Mouse (Mus musculus) kidney, postnatal 0 days (tissue): ENCODE data around the gene Stk10. TPM values are rescaled to one million over a fixed set of nuclear protein-coding genes. Genes with fewer than 3 reads are reported as not detected.
A peak's percentile ranks its signal among the peaks of the same experiment; 100 is the strongest.

ENCODE experiments used
- ATAC-seq: fragments of 200-750 bp; cut with Nextera tagmentation; replicated peaks from 2 replicates; pipeline ENCODE4 v1.8.0; 2017; ENCODE audit warnings: low read depth, moderate number of reproducible peaks, moderate TSS enrichment, moderate library complexity; ENCODE audit not compliant: low FRiP score
- DNase-seq: peaks from one replicate; pipeline ENCODE4 v3.0.0-alpha.2; 2016; ENCODE audit warnings: low spot score
- H3K27ac ChIP-seq: fragments of 300-500 bp; sonication (generic); 2 replicates; pipeline ENCODE4 v1.5.1; 2014; ENCODE audit warnings: mild to moderate bottlenecking
- H3K27me3 ChIP-seq: fragments of 300-500 bp; sonication (generic); 2 replicates; pipeline ENCODE4 v1.6.1; 2014; ENCODE audit warnings: low read length, mixed read lengths; ENCODE audit not compliant: insufficient read depth
- H3K36me3 ChIP-seq: fragments of 300-500 bp; sonication (generic); 2 replicates; pipeline ENCODE4 v1.6.1; 2014; ENCODE audit warnings: low read length, mixed read lengths; ENCODE audit not compliant: insufficient read depth
- H3K4me1 ChIP-seq: fragments of 300-500 bp; sonication (generic); replicated peaks from 2 replicates; pipeline ENCODE4 v1.6.1; 2014; ENCODE audit warnings: antibody characterized with exemption, low read length, mixed read lengths; ENCODE audit not compliant: insufficient read depth
- H3K4me2 ChIP-seq: fragments of 300-500 bp; sonication (generic); 2 replicates; pipeline ENCODE4 v1.6.1; 2014; ENCODE audit warnings: mild to moderate bottlenecking, low read length, moderate library complexity, mixed read lengths
- H3K4me3 ChIP-seq: fragments of 300-500 bp; sonication (generic); replicated peaks from 2 replicates; pipeline ENCODE4 v1.5.1; 2014; ENCODE audit warnings: low read depth, low read length
- H3K9ac ChIP-seq: fragments of 300-500 bp; sonication (generic); 2 replicates; pipeline ENCODE4 v1.6.1; 2014; ENCODE audit warnings: low read depth, low read length
- H3K9me3 ChIP-seq: fragments of 300-500 bp; sonication (generic); replicated peaks from 2 replicates; pipeline ENCODE4 v1.6.1; 2016; ENCODE audit warnings: low read length, inconsistent platforms, mixed read lengths
- CTCF ChIP-seq: IDR thresholded peaks from 2 replicates; pipeline ENCODE4 v1.5.1; 2016; ENCODE audit warnings: antibody characterized with exemption, low read depth, mild to moderate bottlenecking, moderate library complexity
- WGBS: fragments of 180-500 bp; shearing (Covaris S2); extraction: QIAGEN DNeasy Blood & Tissue Kit; methylation state at CpG from one replicate; pipeline ENCODE4 v1.1.7; 2014; 5-methylcytosine and 5-hydroxymethylcytosine counted together
- polyA plus RNA-seq: library from polyadenylated mRNA; unstranded; fragments of >200 nt; fragmentation: Nextera tagmentation; extraction: Ambion mirVana; gene quantifications from 2 replicates; pipeline ENCODE4 v1.2.1, GENCODE M21; 2015

Gene Stk10
- polyA plus RNA-seq, 1 experiment from 2014 or later: 2.4 TPM

DNA sequence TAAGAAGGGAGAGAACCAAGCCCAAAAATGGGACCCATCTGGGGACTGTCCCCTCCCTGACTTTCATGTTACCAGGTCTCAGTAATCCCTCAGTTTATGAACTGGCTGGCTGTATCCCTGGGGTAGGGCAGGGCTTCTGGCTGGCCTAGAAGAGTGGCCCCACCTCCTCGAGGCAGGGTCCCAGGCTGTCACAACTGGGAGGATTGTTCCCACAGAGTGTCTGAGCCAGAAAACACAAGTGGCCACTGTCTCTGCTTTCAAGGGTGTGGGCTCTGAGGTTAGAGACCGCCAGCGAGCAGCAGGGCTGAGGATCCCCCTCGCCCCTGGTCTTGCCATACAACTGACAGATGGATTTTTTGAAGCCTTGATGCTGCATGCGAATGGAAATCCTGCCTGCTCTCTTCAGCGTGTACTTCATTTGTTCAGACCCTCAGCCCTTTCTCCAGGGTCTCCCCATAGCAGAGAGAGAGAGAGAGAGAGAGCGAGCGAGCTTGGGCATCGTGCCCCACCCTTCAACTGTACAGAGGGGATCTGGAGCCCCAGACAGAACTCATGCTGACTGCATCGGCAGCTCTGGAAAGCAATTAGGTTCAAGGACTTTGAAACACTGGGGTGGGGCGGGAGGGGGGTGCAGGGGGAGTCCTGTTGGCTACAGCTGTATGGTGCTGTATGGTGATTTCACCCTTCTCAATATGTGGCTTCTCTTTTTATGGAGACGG lies 18.6 kb downstream of the Stk10 start:
- Histone ChIP-seq H3K36me3 (no peaks in the 10 kb centered on the region), H3K27ac (no peak overlapping the region), H3K9ac (no peak overlapping the region), H3K9me3 (no peaks in the 10 kb centered on the region), H3K4me3 (no peak overlapping the region), H3K4me2 (no peak overlapping the region), H3K27me3 (no peaks in the 10 kb centered on the region), H3K4me1 (peaks cover 27% of the 10 kb centered on the region)
- no peak for DNase-seq
- 81% methylated on average over 12 of the region's 12 CpGs for WGBS
- no peak for TF ChIP-seq CTCF
- ATAC-seq: no peak

DNA sequence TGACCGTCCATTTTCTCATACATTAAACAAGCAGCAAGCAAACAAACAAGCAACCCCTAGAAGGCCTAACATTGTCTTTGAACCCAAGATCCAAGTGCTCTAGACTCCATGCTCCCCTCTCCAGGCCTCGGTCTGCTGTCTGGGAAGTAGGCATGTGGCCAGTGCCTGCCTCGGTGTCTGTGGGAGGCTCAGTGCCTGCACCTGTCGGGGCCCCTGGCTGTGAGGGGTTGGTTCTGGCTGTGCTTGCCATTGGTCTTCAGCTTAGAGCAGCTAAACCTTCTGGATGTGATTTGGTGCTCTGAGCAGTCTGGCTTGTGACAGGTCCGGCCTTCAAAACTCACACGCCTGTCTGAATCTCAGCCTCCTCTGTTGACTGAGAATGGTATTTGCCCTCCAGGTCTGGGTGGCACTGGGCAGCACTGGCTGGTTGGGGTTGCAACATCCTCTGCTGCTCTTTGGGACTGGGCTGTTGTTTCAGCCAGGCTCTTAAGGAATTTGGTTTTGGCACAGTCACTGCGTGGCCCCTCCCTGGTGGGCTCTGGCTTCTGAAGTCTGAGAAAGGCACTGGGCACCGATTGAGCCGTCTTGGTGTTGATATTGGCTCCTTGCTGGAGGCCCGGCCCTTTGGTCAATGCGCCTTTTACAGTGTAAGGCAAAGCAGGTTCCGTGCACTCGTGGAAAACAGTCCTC lies 19.4 kb downstream of the Stk10 start:
- H3K4me3 ChIP-seq: no peak overlapping the region
- WGBS: 51% methylated on average over 13 of the region's 13 CpGs
- TF ChIP-seq CTCF: no peak
- no peak overlapping the region for H3K9ac ChIP-seq
- H3K27ac ChIP-seq: peak overlapping the region; percentile 67
- H3K27me3 ChIP-seq: no peaks in the 10 kb centered on the region
- ATAC-seq (peak; percentile 38; the same call in 1 of the 2 replicates), DNase-seq (no peak)
- H3K36me3 ChIP-seq: no peaks in the 10 kb centered on the region
- no peak overlapping the region for H3K4me2 ChIP-seq
- H3K4me1 ChIP-seq: peaks cover 27% of the 10 kb centered on the region
- no peaks in the 10 kb centered on the region for H3K9me3 ChIP-seq

DNA sequence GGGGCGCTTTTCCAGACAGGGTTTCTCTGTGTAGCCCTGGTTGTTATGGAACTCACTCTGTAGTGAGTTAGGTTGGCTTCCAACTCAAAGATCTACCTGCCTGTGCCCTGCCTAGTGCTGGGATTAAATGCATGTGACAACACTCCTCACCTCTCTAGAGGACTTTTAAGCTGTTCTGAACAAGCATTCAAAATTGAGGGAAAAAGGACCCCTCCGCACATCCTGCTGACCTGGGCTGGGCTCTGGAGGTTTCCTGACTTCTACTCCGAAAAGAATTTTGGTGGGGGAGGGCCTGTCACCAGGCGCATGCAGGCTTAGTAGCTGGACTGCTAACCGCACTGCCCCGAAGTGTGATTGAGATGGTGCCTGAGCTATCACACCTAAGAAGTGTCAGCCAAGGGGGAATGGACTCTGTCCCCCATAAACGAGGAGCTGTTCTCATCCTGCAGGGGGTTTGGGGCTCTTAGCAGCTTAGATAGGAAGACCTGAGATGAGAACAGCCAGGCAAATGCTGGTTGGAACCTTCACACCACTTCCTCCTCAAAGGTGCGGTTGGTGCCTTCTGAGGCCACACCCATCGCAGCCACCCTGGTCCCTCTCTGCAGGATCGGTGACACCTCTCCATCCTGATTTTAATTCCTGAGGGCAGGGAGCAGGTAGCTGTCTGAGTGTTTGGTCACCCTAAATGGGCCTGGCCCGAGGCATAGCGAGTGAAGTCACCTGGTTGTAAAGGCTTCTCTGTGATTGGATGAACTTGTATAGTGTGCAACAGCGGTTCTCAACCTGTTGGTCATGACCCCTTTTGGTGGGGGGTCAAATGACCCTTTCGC lies 20.4 kb downstream of the Stk10 start:
- ATAC-seq (no peak), DNase-seq (no peak)
- Histone ChIP-seq H3K9me3 (no peaks in the 10 kb centered on the region), H3K27ac (peak overlapping the region; percentile 67), H3K36me3 (no peaks in the 10 kb centered on the region), H3K4me2 (no peak overlapping the region), H3K9ac (no peak overlapping the region), H3K4me3 (no peak overlapping the region), H3K4me1 (peaks cover 27% of the 10 kb centered on the region), H3K27me3 (no peaks in the 10 kb centered on the region)
- no peak for TF ChIP-seq CTCF
- WGBS: 54% methylated on average over 14 of the region's 14 CpGs

GRCm38 (mm10) chr11:32554141-32555091 lies 21.3 kb downstream of the Stk10 start:
- Histone ChIP-seq H3K4me3 (no peak overlapping the region), H3K4me1 (peaks cover 27% of the 10 kb centered on the region), H3K27ac (no peak overlapping the region), H3K27me3 (no peaks in the 10 kb centered on the region), H3K9ac (no peak overlapping the region), H3K9me3 (no peaks in the 10 kb centered on the region), H3K4me2 (no peak overlapping the region), H3K36me3 (no peaks in the 10 kb centered on the region)
- WGBS: 82% methylated on average over 14 of the region's 14 CpGs
- ATAC-seq: no peak
- no peak for DNase-seq
- TF ChIP-seq CTCF: no peak

DNA sequence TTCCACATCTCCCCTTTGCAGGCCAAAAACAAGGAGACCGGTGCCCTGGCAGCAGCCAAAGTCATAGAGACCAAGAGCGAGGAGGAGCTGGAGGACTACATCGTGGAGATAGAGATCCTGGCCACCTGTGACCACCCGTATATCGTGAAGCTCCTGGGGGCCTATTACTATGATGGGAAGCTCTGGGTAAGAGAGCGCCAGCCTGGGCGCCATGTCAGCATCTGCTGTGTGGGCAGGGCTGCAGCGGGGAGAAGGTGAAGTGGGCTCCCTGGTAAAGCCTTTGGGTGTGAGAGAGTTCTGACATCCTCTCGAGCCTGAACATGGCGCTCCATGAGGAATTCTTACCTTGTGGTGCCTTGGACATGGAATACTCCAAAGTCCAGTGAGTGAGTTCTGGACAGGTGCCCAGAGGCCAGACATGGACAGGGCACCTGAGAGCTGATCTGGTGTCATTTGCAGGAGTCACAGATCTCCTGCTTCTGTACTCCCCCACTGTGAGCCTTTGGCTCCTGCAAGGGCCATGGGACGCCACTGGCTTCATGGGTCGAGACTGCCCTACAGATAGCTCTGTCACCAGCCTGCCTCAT lies 22.1 kb downstream of the Stk10 start:
- H3K4me2 ChIP-seq: no peak overlapping the region
- peaks cover 27% of the 10 kb centered on the region for H3K4me1 ChIP-seq
- ATAC-seq (no peak), DNase-seq (no peak)
- no peak overlapping the region for H3K4me3 ChIP-seq
- no peaks in the 10 kb centered on the region for H3K27me3 ChIP-seq
- H3K27ac ChIP-seq: no peak overlapping the region
- no peak overlapping the region for H3K9ac ChIP-seq
- TF ChIP-seq CTCF: no peak
- WGBS: 85% methylated on average over 12 of the region's 12 CpGs
- no peaks in the 10 kb centered on the region for H3K9me3 ChIP-seq
- no peaks in the 10 kb centered on the region for H3K36me3 ChIP-seq
